Mouse (Mus musculus) midbrain, postnatal 0 days (tissue): ENCODE data around the gene Prdm16. TPM values are rescaled to one million over a fixed set of nuclear protein-coding genes. Genes with fewer than 3 reads are reported as not detected.

Source experiments
- ATAC-seq: fragments of 200-750 bp; cut with Nextera tagmentation; 2 replicates; pipeline ENCODE4 v1.8.0; 2017; ENCODE audit warnings: moderate number of reproducible peaks, mild to moderate bottlenecking, moderate TSS enrichment, moderate library complexity; ENCODE audit not compliant: low FRiP score
- DNase-seq: peaks from one replicate; pipeline ENCODE4 v3.0.0-alpha.2; 2015; ENCODE audit warnings: low spot score
- H3K27ac ChIP-seq: fragments of 300-500 bp; sonication (generic); 2 replicates; pipeline ENCODE4 v1.5.1; 2014; ENCODE audit warnings: low read depth, mild to moderate bottlenecking, low read length, mixed read lengths
- H3K27me3 ChIP-seq: fragments of 300-500 bp; sonication (generic); 2 replicates; pipeline ENCODE4 v1.6.1; 2014; ENCODE audit warnings: low read length, control low read depth, mixed read lengths; ENCODE audit not compliant: insufficient read depth
- H3K36me3 ChIP-seq: fragments of 300-500 bp; sonication (generic); 2 replicates; pipeline ENCODE4 v1.6.1; 2014; ENCODE audit warnings: low read length, control low read depth, mixed read lengths; ENCODE audit not compliant: insufficient read depth
- H3K4me1 ChIP-seq: fragments of 300-500 bp; sonication (generic); 2 replicates; pipeline ENCODE4 v1.6.1; 2014; ENCODE audit warnings: mild to moderate bottlenecking, control low read depth, antibody characterized with exemption, low read length, mixed read lengths; ENCODE audit not compliant: insufficient read depth
- H3K4me2 ChIP-seq: fragments of 300-500 bp; sonication (generic); 2 replicates; pipeline ENCODE4 v1.6.1; 2014; ENCODE audit warnings: low read depth, mild to moderate bottlenecking, low read length, mixed read lengths; ENCODE audit not compliant: poor library complexity, severe bottlenecking
- H3K4me3 ChIP-seq: fragments of 300-500 bp; sonication (generic); 2 replicates; pipeline ENCODE4 v1.5.1; 2014; ENCODE audit warnings: low read depth, mild to moderate bottlenecking, low read length, moderate library complexity
- H3K9ac ChIP-seq: fragments of 300-500 bp; sonication (generic); replicated peaks from 2 replicates; pipeline ENCODE4 v1.6.1; 2014; ENCODE audit warnings: mild to moderate bottlenecking, low read length, moderate library complexity, mixed read lengths; ENCODE audit not compliant: poor library complexity, severe bottlenecking
- H3K9me3 ChIP-seq: fragments of 300-500 bp; sonication (generic); 2 replicates; pipeline ENCODE4 v1.6.1; 2016; ENCODE audit warnings: low read length, control low read depth
- CTCF ChIP-seq: IDR thresholded peaks from 2 replicates; pipeline ENCODE4 v1.5.1; 2016; ENCODE audit warnings: antibody characterized with exemption, mild to moderate bottlenecking
- WGBS: fragments of 180-500 bp; shearing (Covaris S2); extraction: QIAGEN DNeasy Blood & Tissue Kit; methylation state at CpG from one replicate; pipeline ENCODE4 v1.1.7; 2014; 5-methylcytosine and 5-hydroxymethylcytosine counted together
- polyA plus RNA-seq: library from polyadenylated mRNA; unstranded; fragments of >200 nt; fragmentation: Nextera tagmentation; extraction: Ambion mirVana; gene quantifications from 2 replicates; pipeline ENCODE4 v1.2.1, GENCODE M21; 2015
- total RNA-seq: library from RNA; depleted of rRNA; stranded (reverse); fragments of >200 nt; gene quantifications from 2 replicates; pipeline ENCODE4 v1.2.3, GENCODE M21; 2014

The Prdm16 gene
- total and polyA plus RNA-seq, 2 experiments from 2014 or later, result 9.3 to 10.7 TPM

DNA sequence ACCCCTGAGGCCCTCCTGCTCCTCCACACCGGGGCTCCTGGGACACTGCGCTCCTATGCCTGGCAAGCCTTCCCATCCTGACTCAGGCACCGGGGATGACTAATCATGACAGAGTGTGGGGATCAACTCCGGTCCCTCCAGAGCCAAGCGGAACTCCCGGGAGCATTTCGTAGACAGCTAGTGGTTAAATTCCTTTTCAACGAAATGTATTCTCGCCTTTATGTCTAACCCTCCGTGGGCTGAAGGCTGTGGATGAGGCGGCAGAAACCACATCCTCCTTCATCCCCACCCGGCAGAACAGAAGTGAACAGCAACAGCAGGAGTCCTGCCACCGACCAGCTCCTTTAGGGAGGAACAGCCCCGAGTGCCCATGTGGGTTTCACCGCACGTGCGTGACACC lies 211.4 kb downstream of the Prdm16 start:
- Histone ChIP-seq H3K9ac (no peak overlapping the region), H3K27me3 (no peaks in the 10 kb centered on the region; the same call in 1 of the 2 replicates), H3K9me3 (no peaks in the 10 kb centered on the region), H3K27ac (no peak overlapping the region), H3K4me2 (no peak overlapping the region), H3K4me3 (no peak overlapping the region), H3K4me1 (peaks cover 4% of the 10 kb centered on the region; the same call in 1 of the 2 replicates), H3K36me3 (no peaks in the 10 kb centered on the region)
- DNase-seq (no peak), ATAC-seq (no peak)
- WGBS, result 52% methylated on average over 17 of the region's 17 CpGs
- TF ChIP-seq CTCF, result no peak

GRCm38 (mm10) chr4:154424681-154425080 lies 212.0 kb downstream of the Prdm16 start:
- H3K4me2 ChIP-seq, result no peak overlapping the region
- no peaks in the 10 kb centered on the region; the same call in 1 of the 2 replicates for H3K27me3 ChIP-seq
- no peaks in the 10 kb centered on the region for H3K36me3 ChIP-seq
- no peak overlapping the region for H3K4me3 ChIP-seq
- 53% methylated on average over 11 of the region's 11 CpGs for WGBS
- H3K9ac ChIP-seq, result no peak overlapping the region
- H3K4me1 ChIP-seq, result peaks cover 4% of the 10 kb centered on the region; the same call in 1 of the 2 replicates
- DNase-seq (peak; percentile 28), ATAC-seq (no peak)
- no peak overlapping the region for H3K27ac ChIP-seq
- no peak for TF ChIP-seq CTCF
- no peaks in the 10 kb centered on the region for H3K9me3 ChIP-seq

- no peak for DNase-seq
- Histone ChIP-seq H3K4me1 (peaks cover 4% of the 10 kb centered on the region; the same call in 1 of the 2 replicates), H3K4me3 (no peak overlapping the region), H3K4me2 (no peak overlapping the region), H3K36me3 (no peaks in the 10 kb centered on the region), H3K9me3 (no peaks in the 10 kb centered on the region), H3K9ac (no peak overlapping the region), H3K27me3 (no peaks in the 10 kb centered on the region; the same call in 1 of the 2 replicates), H3K27ac (no peak overlapping the region)
- ATAC-seq, result no peak
- 7% methylated on average over 10 of the region's 10 CpGs for WGBS
- TF ChIP-seq CTCF, result no peak
Observed at GRCm38 (mm10) chr4:154422431-154422913, 214.2 kb downstream of the Prdm16 start.

- 79% methylated on average over 17 of the region's 17 CpGs for WGBS
- Histone ChIP-seq H3K9me3 (no peaks in the 10 kb centered on the region), H3K9ac (no peak overlapping the region), H3K4me2 (no peak overlapping the region), H3K4me1 (peaks cover 4% of the 10 kb centered on the region; the same call in 1 of the 2 replicates), H3K27ac (no peak overlapping the region), H3K4me3 (no peak overlapping the region), H3K27me3 (no peaks in the 10 kb centered on the region; the same call in 1 of the 2 replicates), H3K36me3 (no peaks in the 10 kb centered on the region)
- no peak for TF ChIP-seq CTCF
- ATAC-seq (no peak), DNase-seq (no peak)
Observed at GRCm38 (mm10) chr4:154420749-154421148, 215.9 kb downstream of the Prdm16 start.

GRCm38 (mm10) chr4:154419766-154420165 lies 216.9 kb downstream of the Prdm16 start:
- no peak overlapping the region for H3K4me3 ChIP-seq
- no peaks in the 10 kb centered on the region for H3K9me3 ChIP-seq
- no peak for DNase-seq
- H3K9ac ChIP-seq, result no peak overlapping the region
- H3K4me1 ChIP-seq, result peaks cover 4% of the 10 kb centered on the region; the same call in 1 of the 2 replicates
- H3K27ac ChIP-seq, result no peak overlapping the region
- no peak for TF ChIP-seq CTCF
- no peaks in the 10 kb centered on the region for H3K36me3 ChIP-seq
- no peak overlapping the region for H3K4me2 ChIP-seq
- H3K27me3 ChIP-seq, result no peaks in the 10 kb centered on the region; the same call in 1 of the 2 replicates
- ATAC-seq, result no peak; the same call in 1 of the 2 replicates
- WGBS, result 71% methylated on average over 4 of the region's 4 CpGs

DNA sequence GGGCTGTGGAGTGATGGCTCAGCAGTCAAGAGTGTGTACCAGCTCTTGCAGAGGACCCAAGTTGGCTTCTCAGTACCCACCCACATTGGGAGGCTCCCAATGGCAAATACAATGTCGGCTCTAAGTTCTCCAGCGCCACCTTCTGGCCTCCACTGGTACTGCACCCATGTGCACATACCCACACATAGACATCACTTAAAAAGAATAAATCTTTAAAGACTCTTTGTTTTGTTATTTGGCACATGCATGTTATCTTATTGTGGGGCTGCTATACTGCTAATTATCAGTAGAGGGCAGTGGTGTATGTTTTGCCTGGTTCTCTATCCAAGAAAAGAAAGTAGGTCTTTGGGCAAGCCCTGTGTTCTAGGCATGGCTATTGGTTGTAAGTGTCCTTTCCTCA lies 217.7 kb downstream of the Prdm16 start:
- no peaks in the 10 kb centered on the region for H3K9me3 ChIP-seq
- no peak for DNase-seq
- no peak for ATAC-seq
- H3K27ac ChIP-seq, result no peak overlapping the region
- H3K9ac ChIP-seq, result no peak overlapping the region
- H3K36me3 ChIP-seq, result no peaks in the 10 kb centered on the region
- H3K4me2 ChIP-seq, result no peak overlapping the region
- peak; percentile 64 for TF ChIP-seq CTCF
- H3K4me1 ChIP-seq, result peaks cover 4% of the 10 kb centered on the region; the same call in 1 of the 2 replicates
- no peaks in the 10 kb centered on the region for H3K27me3 ChIP-seq
- no peak overlapping the region for H3K4me3 ChIP-seq
- WGBS, result 28% methylated on average over 2 of the region's 2 CpGs
